ENCODE assay signal across 23 mouse cellular contexts in the genomic region with DNA sequence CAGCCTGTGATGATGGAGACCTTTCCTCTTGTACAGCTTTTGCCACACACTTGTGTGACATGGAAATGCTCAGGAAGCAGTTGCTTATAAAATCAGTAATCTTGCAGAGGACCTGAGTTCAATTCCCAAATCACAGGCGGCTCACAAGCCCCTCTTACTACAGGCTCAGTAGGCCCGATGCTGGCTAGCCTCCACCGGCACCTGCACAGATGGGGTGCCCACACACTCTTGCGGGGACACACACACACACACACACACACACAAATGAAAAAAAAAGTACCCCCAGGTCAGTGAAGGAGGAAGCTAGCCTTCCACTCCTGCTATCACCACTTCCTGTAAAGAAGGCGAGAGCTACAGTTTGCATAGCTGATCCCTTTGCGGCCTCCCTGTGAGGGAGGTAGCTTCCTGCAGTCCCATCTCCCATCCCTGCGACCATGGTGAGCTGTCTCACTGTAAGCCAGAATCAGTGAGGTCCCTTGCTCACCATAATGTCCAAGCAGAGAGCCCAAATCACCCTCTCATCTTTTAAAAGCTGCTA.
DNase-seq lines count a peak whose midpoint lies in the region; ATAC-seq and TF ChIP-seq lines count a peak whose summit lies in the region.
"Had no signal": no experiment of that assay in that cellular context is flagged by ENCODE, and none has a peak within 500 bp of the region (broad histone marks: within the 10 kb centered on the region; RNA-seq: fewer than 3 reads in every experiment).

No protein-coding gene starts in this region.

- no peak for DNase-seq in heart, adult 2 months
- no peak for DNase-seq in heart, postnatal 4 days
- DNase-seq in midbrain, embryonic 11.5 days (ENCODE audit: low spot score, missing footprints): peak; percentile 69
- DNase-seq in induced T-regulatory cell, adult 2 months (ENCODE audit: low read depth): peak; percentile 10
- peak; percentile 43 for DNase-seq in splenic B cell, adult 2 months (ENCODE audit: low read depth, low spot score)
- no peak for DNase-seq in lung, postnatal 14 days
- DNase-seq in lung, postnatal 36 days: no peak
- DNase-seq: adrenal gland, postnatal 25 days; cerebellum, adult 8-10 months; cerebellum, postnatal 36 days; kidney, adult 11 months; kidney, postnatal 4 days; lung, embryonic 14.5 days; lung, postnatal 4 days; right cerebral cortex, postnatal 14 days; thymus, adult 18-20 months; thymus, postnatal 4 days had no signal

- no peaks in the 10 kb centered on the region for H3K9me3 ChIP-seq in midbrain, embryonic 11.5 days (ENCODE audit: control insufficient read depth, low read length)
- H3K9me3 ChIP-seq in midbrain, embryonic 16.5 days (replicated peaks; ENCODE audit: control insufficient read depth, low read length, poor library complexity, severe bottlenecking): no peaks in the 10 kb centered on the region
- H3K9me3 ChIP-seq: forebrain, embryonic 13.5 days; kidney, embryonic 15.5 days; midbrain, embryonic 12.5 days had no signal

- 69% methylated on average over 7 of the region's 7 CpGs for WGBS in heart, adult 2 months
- WGBS in midbrain, embryonic 11.5 days: 91% methylated on average over 7 of the region's 7 CpGs
- WGBS in midbrain, embryonic 16.5 days: 91% methylated on average over 7 of the region's 7 CpGs

- peaks cover 4% of the 10 kb centered on the region for H3K4me1 ChIP-seq in heart, adult 2 months (ENCODE audit: control insufficient read depth, insufficient read depth, low read length)
- H3K4me1 ChIP-seq in midbrain, embryonic 11.5 days (ENCODE audit: control insufficient read depth, insufficient read depth, low read length): no peaks in the 10 kb centered on the region
- H3K4me1 ChIP-seq in midbrain, embryonic 16.5 days (ENCODE audit: control insufficient read depth, insufficient read depth, low read length): peaks cover 3% of the 10 kb centered on the region; the same call in 1 of the 2 replicates

- no peaks in the 10 kb centered on the region for H3K79me2 ChIP-seq in heart, adult 2 months (replicated peaks; ENCODE audit: control insufficient read depth, insufficient read depth, low read length)

- H3K27ac ChIP-seq in heart, adult 2 months: peak overlapping the region; percentile 72
- H3K27ac ChIP-seq in midbrain, embryonic 11.5 days (ENCODE audit: low read depth, low read length): no peak overlapping the region
- H3K27ac ChIP-seq in midbrain, embryonic 16.5 days (ENCODE audit: low read length): no peak overlapping the region
- H3K27ac ChIP-seq: forebrain, embryonic 13.5 days; hindbrain, postnatal 0 days; kidney, embryonic 15.5 days; liver, embryonic 14.5 days; midbrain, embryonic 12.5 days had no signal

- H3K4me3 ChIP-seq in heart, adult 2 months: no peak overlapping the region
- H3K4me3 ChIP-seq in midbrain, embryonic 11.5 days (ENCODE audit: low read depth, low read length): no peak overlapping the region
- H3K4me3 ChIP-seq in midbrain, embryonic 16.5 days (ENCODE audit: low read depth, low read length): no peak overlapping the region
- H3K4me3 ChIP-seq: forebrain, embryonic 13.5 days; kidney, embryonic 15.5 days; midbrain, embryonic 12.5 days had no signal

- no peak for TF ChIP-seq EP300 in heart, adult 2 months (IDR thresholded peaks at IDR 0.05; ENCODE audit: insufficient read depth, low read depth, low read length)

- intact Hi-C loops in heart, adult 2 months (cut with DNase I): no loop called here

- no peak overlapping the region for H3K9ac ChIP-seq in heart, adult 2 months (ENCODE audit: low read depth, low read length)
- H3K9ac ChIP-seq in midbrain, embryonic 11.5 days (ENCODE audit: low read length): no peak overlapping the region
- H3K9ac ChIP-seq in midbrain, embryonic 16.5 days (ENCODE audit: low read depth, low read length): no peak overlapping the region
- H3K9ac ChIP-seq: forebrain, embryonic 13.5 days; kidney, embryonic 15.5 days; liver, embryonic 14.5 days; lung, embryonic 14.5 days; midbrain, embryonic 12.5 days had no signal

- peaks cover 2% of the 10 kb centered on the region; the same call in 1 of the 2 replicates for H3K36me3 ChIP-seq in heart, adult 2 months (ENCODE audit: control insufficient read depth, insufficient read depth, low read length)
- H3K36me3 ChIP-seq in midbrain, embryonic 11.5 days (ENCODE audit: control insufficient read depth, insufficient read depth, low read length): no peaks in the 10 kb centered on the region
- no peaks in the 10 kb centered on the region for H3K36me3 ChIP-seq in midbrain, embryonic 16.5 days (ENCODE audit: control insufficient read depth, insufficient read depth, low read length)
- H3K36me3 ChIP-seq in splenic B cell, adult 2 months (ENCODE audit: control insufficient read depth, insufficient read depth, low read length, poor library complexity, severe bottlenecking): no peaks in the 10 kb centered on the region
- H3K36me3 ChIP-seq: kidney, embryonic 15.5 days; midbrain, embryonic 12.5 days had no signal

- no peak overlapping the region for H3K4me2 ChIP-seq in midbrain, embryonic 11.5 days
- no peak overlapping the region for H3K4me2 ChIP-seq in midbrain, embryonic 16.5 days (ENCODE audit: low read length)
- H3K4me2 ChIP-seq: forebrain, embryonic 13.5 days; kidney, embryonic 15.5 days; lung, embryonic 14.5 days; midbrain, embryonic 12.5 days had no signal

- H3K27me3 ChIP-seq in heart, adult 2 months (ENCODE audit: control insufficient read depth, insufficient read depth, low read length): no peaks in the 10 kb centered on the region
- H3K27me3 ChIP-seq in midbrain, embryonic 11.5 days (ENCODE audit: control insufficient read depth, insufficient read depth, low read length): no peaks in the 10 kb centered on the region
- no peaks in the 10 kb centered on the region for H3K27me3 ChIP-seq in midbrain, embryonic 16.5 days (ENCODE audit: control insufficient read depth, insufficient read depth, low read depth, low read length)
- H3K27me3 ChIP-seq in splenic B cell, adult 2 months (ENCODE audit: control insufficient read depth, insufficient read depth, low read length, poor library complexity, severe bottlenecking): no peaks in the 10 kb centered on the region
- H3K27me3 ChIP-seq: forebrain, embryonic 13.5 days; kidney, embryonic 15.5 days had no signal

- no peak for ATAC-seq in midbrain, embryonic 11.5 days (ENCODE audit: low FRiP score)
- no peak for ATAC-seq in midbrain, embryonic 16.5 days
- ATAC-seq: forebrain, embryonic 13.5 days; hindbrain, postnatal 0 days had no signal

- TF ChIP-seq CTCF in heart, adult 2 months (IDR thresholded peaks at IDR 0.05): no peak

- no peak for TF ChIP-seq POLR2A in heart, adult 2 months (IDR thresholded peaks at IDR 0.05; ENCODE audit: insufficient read depth, low read depth, low read length)

Comparison
In these comparisons a context has a peak if more than half of its experiments do, and no peak if none do; other contexts are left out.
1. DNase-seq: peak in midbrain, embryonic 11.5 days (single experiment), induced T-regulatory cell, adult 2 months (single experiment) and splenic B cell, adult 2 months (single experiment); none in heart, adult 2 months (0 of 2), heart, postnatal 4 days (single experiment), lung, postnatal 14 days (single experiment) and lung, postnatal 36 days (single experiment).